ENCODE assay signal across 8 mouse cellular contexts in the genomic region with DNA sequence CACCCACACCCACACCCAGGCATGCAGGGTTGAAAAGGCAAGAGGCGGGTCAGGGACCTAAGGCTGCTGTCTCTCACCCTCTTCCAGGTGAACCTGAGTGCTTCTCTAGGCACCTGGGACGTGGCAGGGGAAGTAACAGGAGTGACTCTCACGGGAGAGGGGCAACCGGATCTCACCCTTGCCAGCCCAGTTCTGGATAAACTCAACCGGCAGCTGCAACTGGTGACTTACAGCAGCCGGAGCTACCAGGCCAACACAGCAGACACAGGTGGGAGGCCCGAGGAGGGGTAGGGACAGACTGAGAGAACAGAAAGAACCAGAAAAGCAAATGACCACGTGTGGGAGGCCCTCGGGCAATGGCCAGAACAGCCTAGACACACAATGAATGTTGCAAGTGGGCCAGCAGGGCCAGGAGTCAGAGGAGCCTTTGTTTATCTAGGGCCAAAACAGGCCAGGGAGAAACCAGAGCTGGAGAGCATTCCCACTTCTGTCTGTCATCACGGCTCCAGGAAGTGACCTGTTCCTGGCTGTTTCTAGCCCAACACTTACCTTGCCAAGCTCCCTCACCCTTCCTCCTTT. TPM values are rescaled to one million over a fixed set of nuclear protein-coding genes. Genes with fewer than 3 reads are reported as not detected.
DNase-seq lines count a peak whose midpoint lies in the region; ATAC-seq and TF ChIP-seq lines count a peak whose summit lies in the region.

No protein-coding gene starts in this region.

- WGBS in spleen, adult 2 months, result 67% methylated on average over 10 of the region's 10 CpGs
- 53% methylated on average over 10 of the region's 10 CpGs for WGBS in liver, embryonic 13.5 days (ENCODE audit: insufficient replicate concordance)
- 35% methylated on average over 10 of the region's 10 CpGs for WGBS in stomach, postnatal 0 days

- no peak for TF ChIP-seq EP300 in stomach, postnatal 0 days (optimal IDR thresholded peaks at IDR 0.05)

- H3K36me3 ChIP-seq in spleen, adult 2 months (ENCODE audit: control insufficient read depth, insufficient read depth, low read length), result peaks cover 35% of the 10 kb centered on the region
- peaks cover 6% of the 10 kb centered on the region; the same call in 1 of the 2 replicates for H3K36me3 ChIP-seq in liver, embryonic 13.5 days
- no peaks in the 10 kb centered on the region for H3K36me3 ChIP-seq in stomach, postnatal 0 days (ENCODE audit: control insufficient read depth, insufficient read depth, low read length)

- peaks cover 12% of the 10 kb centered on the region; the same call in 1 of the 2 replicates for H3K4me1 ChIP-seq in spleen, adult 2 months (ENCODE audit: control insufficient read depth, insufficient read depth, insufficient read length)
- H3K4me1 ChIP-seq in liver, embryonic 13.5 days (replicated peaks), result peaks cover 56% of the 10 kb centered on the region
- H3K4me1 ChIP-seq in stomach, postnatal 0 days (replicated peaks; ENCODE audit: control insufficient read depth, insufficient read depth), result 0 out of 2 replicates have a peak, but pooled peaks cover 6% of the 10 kb centered on the region

- TF ChIP-seq POLR2A in spleen, adult 2 months (IDR thresholded peaks at IDR 0.05; ENCODE audit: low read depth, low read length), result no peak

- no peaks in the 10 kb centered on the region for H3K27me3 ChIP-seq in spleen, adult 2 months (ENCODE audit: control insufficient read depth, insufficient read depth, low read length)
- H3K27me3 ChIP-seq in liver, embryonic 13.5 days, result peaks cover 87% of the 10 kb centered on the region
- H3K27me3 ChIP-seq in stomach, postnatal 0 days (ENCODE audit: control insufficient read depth, insufficient read depth, low read length), result no peaks in the 10 kb centered on the region

- ATAC-seq in liver, embryonic 13.5 days (ENCODE audit: low read depth), result no peak
- peak; percentile 19 for ATAC-seq in stomach, postnatal 0 days (ENCODE audit: low FRiP score, low TSS enrichment)
- ATAC-seq in frontal cortex, adult (ENCODE audit: low TSS enrichment), result no peak

- H3K27ac ChIP-seq in spleen, adult 2 months (ENCODE audit: insufficient read depth, low read length), result peak overlapping the region; percentile 100
- H3K27ac ChIP-seq in liver, embryonic 13.5 days, result no peak overlapping the region
- peak overlapping the region; percentile 88 for H3K27ac ChIP-seq in stomach, postnatal 0 days (replicated peaks)

- DNase-seq in cerebellum, adult 9-10 months, result peak; percentile 41
- no peak for DNase-seq in cerebellum, adult 8-10 months
- no peak for DNase-seq in spleen, adult 2 months (ENCODE audit: low read depth in 1 of 2, low spot score in 2 of 2)
- DNase-seq in spleen, postnatal 36 days (ENCODE audit: low spot score in 2 of 2), result no peak
- no peak for DNase-seq in liver, embryonic 13.5 days
- peak; percentile 70 for DNase-seq in stomach, postnatal 0 days (ENCODE audit: low spot score)
- no peak for DNase-seq in right cerebral cortex, adult 18-20 months

- 0 out of 2 replicates have a peak overlapping the region, but pooled peaks have one; percentile 4 for H3K9ac ChIP-seq in liver, embryonic 13.5 days
- H3K9ac ChIP-seq in stomach, postnatal 0 days (ENCODE audit: low read length), result no peak overlapping the region; the same call in 1 of the 2 replicates

- H3K9me3 ChIP-seq in liver, embryonic 13.5 days (replicated peaks), result no peaks in the 10 kb centered on the region
- no peaks in the 10 kb centered on the region for H3K9me3 ChIP-seq in stomach, postnatal 0 days (ENCODE audit: control insufficient read depth, low read length)

- TF ChIP-seq CTCF in spleen, adult 2 months (IDR thresholded peaks at IDR 0.05; ENCODE audit: extremely low read depth, insufficient read depth, insufficient read length, insufficient replicate concordance), result no peak
- no peak for TF ChIP-seq CTCF in stomach, postnatal 0 days (IDR thresholded peaks at IDR 0.05; ENCODE audit: low read depth)

- H3K4me2 ChIP-seq in liver, embryonic 13.5 days, result peak overlapping the region; percentile 98
- H3K4me2 ChIP-seq in stomach, postnatal 0 days (replicated peaks; ENCODE audit: low read depth), result peak overlapping the region; percentile 99

- peak overlapping the region; percentile 72 for H3K4me3 ChIP-seq in spleen, adult 2 months (ENCODE audit: extremely low read depth, insufficient read depth, insufficient read length)
- no peak overlapping the region for H3K4me3 ChIP-seq in liver, embryonic 13.5 days (replicated peaks)
- H3K4me3 ChIP-seq in stomach, postnatal 0 days (ENCODE audit: low read depth, low read length), result peak overlapping the region; percentile 61; the same call in 1 of the 2 replicates

RNA-seq across cellular contexts. Expression of a gene that starts 2.7 kb away (rescaled TPM):
- 284 and 346 TPM in 2 replicates for polyA plus RNA-seq in spleen, adult 2 months (2012; rRNA removed)
- polyA plus RNA-seq in liver, embryonic 13.5 days (2015; fragmentation: Nextera tagmentation; extraction: Ambion mirVana), result 9.3 and 11.0 TPM in 2 replicates
- polyA plus RNA-seq in stomach, postnatal 0 days (2015; fragmentation: Nextera tagmentation; extraction: Ambion mirVana), result 45.9 and 65.4 TPM in 2 replicates

RNA-seq across cellular contexts. Expression of a gene that starts 12.7 kb away (rescaled TPM):
- polyA plus RNA-seq in spleen, adult 2 months (2012; rRNA removed), result 0.94 and 1.1 TPM in 2 replicates
- polyA plus RNA-seq in liver, embryonic 13.5 days (2015; fragmentation: Nextera tagmentation; extraction: Ambion mirVana), result 1.8 and 2.1 TPM in 2 replicates
- polyA plus RNA-seq in stomach, postnatal 0 days (2015; fragmentation: Nextera tagmentation; extraction: Ambion mirVana), result 0.70 and 0.76 TPM in 2 replicates

RNA-seq across cellular contexts. Expression of a gene that starts 22.2 kb away (rescaled TPM):
- polyA plus RNA-seq in spleen, adult 2 months (2012; rRNA removed), result 8.5 and 9.2 TPM in 2 replicates
- 8.1 and 8.2 TPM in 2 replicates for polyA plus RNA-seq in liver, embryonic 13.5 days (2015; fragmentation: Nextera tagmentation; extraction: Ambion mirVana)
- polyA plus RNA-seq in stomach, postnatal 0 days (2015; fragmentation: Nextera tagmentation; extraction: Ambion mirVana), result 25.3 and 29.7 TPM in 2 replicates

RNA-seq across cellular contexts. Expression of a gene that starts 27.8 kb away (rescaled TPM):
- polyA plus RNA-seq in spleen, adult 2 months (2012; rRNA removed), result 67.9 and 83.7 TPM in 2 replicates
- 16.8 and 19.3 TPM in 2 replicates for polyA plus RNA-seq in liver, embryonic 13.5 days (2015; fragmentation: Nextera tagmentation; extraction: Ambion mirVana)
- 27.8 and 32.9 TPM in 2 replicates for polyA plus RNA-seq in stomach, postnatal 0 days (2015; fragmentation: Nextera tagmentation; extraction: Ambion mirVana)

RNA-seq across cellular contexts. Expression of a gene that starts 43.7 kb away (rescaled TPM):
- polyA plus RNA-seq in spleen, adult 2 months (2012; rRNA removed), result 22.2 and 24.3 TPM in 2 replicates
- polyA plus RNA-seq in liver, embryonic 13.5 days (2015; fragmentation: Nextera tagmentation; extraction: Ambion mirVana), result 39.8 and 45.8 TPM in 2 replicates
- 23.2 and 26.0 TPM in 2 replicates for polyA plus RNA-seq in stomach, postnatal 0 days (2015; fragmentation: Nextera tagmentation; extraction: Ambion mirVana)

Comparison
In these comparisons a context has a peak if more than half of its experiments do, and no peak if none do; other contexts are left out.
1. DNase-seq: peak in cerebellum, adult 9-10 months (single experiment) and stomach, postnatal 0 days (single experiment); none in cerebellum, adult 8-10 months (single experiment), spleen, adult 2 months (0 of 2), spleen, postnatal 36 days (0 of 2), liver, embryonic 13.5 days (single experiment) and right cerebral cortex, adult 18-20 months (single experiment).